Comparison of ENCODE assay signal across 18 mouse cellular contexts in genomic region chr16:95365214-95365613, GRCm38 (mm10).
A peak's percentile ranks its signal among the peaks of the same experiment; 100 is the strongest.
DNase-seq lines count a peak whose midpoint lies in the region; ATAC-seq and TF ChIP-seq lines count a peak whose summit lies in the region.
"Had no signal": no experiment of that assay in that cellular context is flagged by ENCODE, and none has a peak within 500 bp of the region (broad histone marks: within the 10 kb centered on the region; RNA-seq: fewer than 3 reads in every experiment).

No protein-coding gene starts in this region.

- DNase-seq in embryonic facial prominence, embryonic 10.5 days (ENCODE audit: low spot score), result no peak
- DNase-seq in kidney, adult 2 months, result peak; percentile 61
- no peak for DNase-seq in kidney, postnatal 4 days
- peak; percentile 36 for DNase-seq in lung, postnatal 36 days
- no peak for DNase-seq in lung, postnatal 14 days
- no peak for DNase-seq in adrenal gland, postnatal 4 days (ENCODE audit: low spot score in 2 of 2)
- DNase-seq: adrenal gland, adult 2 months; adrenal gland, postnatal 36 days; heart, postnatal 10 days; midbrain, embryonic 14.5 days had no signal

- ATAC-seq in embryonic facial prominence, embryonic 13.5 days (ENCODE audit: insufficient number of reproducible peaks, insufficient read depth, low FRiP score, low TSS enrichment, low read depth), result no peak
- ATAC-seq: CD4-positive, CD25-positive, alpha-beta regulatory T cell, adult 4 months; forebrain, embryonic 14.5 days had no signal

- peaks cover 62% of the 10 kb centered on the region for H3K4me1 ChIP-seq in embryonic facial prominence, embryonic 13.5 days
- H3K4me1 ChIP-seq in embryonic facial prominence, embryonic 10.5 days, result peaks cover 22% of the 10 kb centered on the region
- no peaks in the 10 kb centered on the region for H3K4me1 ChIP-seq in kidney, adult 2 months (ENCODE audit: control insufficient read depth, insufficient read depth, low read length)

- no peak overlapping the region for H3K4me3 ChIP-seq in embryonic facial prominence, embryonic 13.5 days
- no peak overlapping the region for H3K4me3 ChIP-seq in embryonic facial prominence, embryonic 10.5 days
- H3K4me3 ChIP-seq in kidney, adult 2 months (ENCODE audit: insufficient read depth, low read depth, low read length), result no peak overlapping the region
- H3K4me3 ChIP-seq: heart, embryonic 13.5 days; limb, embryonic 13.5 days; lung, embryonic 15.5 days had no signal

- H3K27ac ChIP-seq in embryonic facial prominence, embryonic 13.5 days, result 0 out of 2 replicates have a peak overlapping the region, but pooled peaks have one; percentile 64
- H3K27ac ChIP-seq in embryonic facial prominence, embryonic 10.5 days (replicated peaks), result no peak overlapping the region
- no peak overlapping the region for H3K27ac ChIP-seq in kidney, adult 2 months (ENCODE audit: insufficient read depth, low read depth, low read length)
- H3K27ac ChIP-seq: heart, embryonic 13.5 days; hindbrain, embryonic 14.5 days; limb, embryonic 13.5 days; lung, embryonic 15.5 days had no signal

- no peak overlapping the region for H3K9ac ChIP-seq in embryonic facial prominence, embryonic 13.5 days
- H3K9ac ChIP-seq: heart, embryonic 13.5 days; hindbrain, embryonic 14.5 days; limb, embryonic 13.5 days; lung, embryonic 15.5 days had no signal

- H3K4me2 ChIP-seq in embryonic facial prominence, embryonic 13.5 days, result no peak overlapping the region
- H3K4me2 ChIP-seq: heart, embryonic 13.5 days; hindbrain, embryonic 14.5 days; limb, embryonic 13.5 days; liver, embryonic 11.5 days; lung, embryonic 15.5 days had no signal

- TF ChIP-seq POLR2A in kidney, adult 2 months (IDR thresholded peaks at IDR 0.05; ENCODE audit: low read depth, low read length), result no peak

- peaks cover 4% of the 10 kb centered on the region; the same call in 1 of the 2 replicates for H3K36me3 ChIP-seq in embryonic facial prominence, embryonic 13.5 days
- H3K36me3 ChIP-seq in embryonic facial prominence, embryonic 10.5 days (replicated peaks), result no peaks in the 10 kb centered on the region
- no peaks in the 10 kb centered on the region for H3K36me3 ChIP-seq in kidney, adult 2 months (ENCODE audit: control insufficient read depth, insufficient read depth, low read length)
- H3K36me3 ChIP-seq: lung, embryonic 15.5 days had no signal

- TF ChIP-seq CTCF in kidney, adult 2 months (conservative IDR thresholded peaks at IDR 0.05; ENCODE audit: insufficient read depth, insufficient read length, low read depth, low read length), result no peak

- 85% methylated on average over 5 of the region's 5 CpGs for WGBS in embryonic facial prominence, embryonic 13.5 days
- 91% methylated on average over 5 of the region's 5 CpGs for WGBS in embryonic facial prominence, embryonic 10.5 days
- WGBS in kidney, adult 2 months, result 67% methylated on average over 5 of the region's 5 CpGs

- H3K27me3 ChIP-seq in embryonic facial prominence, embryonic 13.5 days, result no peaks in the 10 kb centered on the region
- H3K27me3 ChIP-seq in embryonic facial prominence, embryonic 10.5 days (replicated peaks; ENCODE audit: low read depth, poor library complexity, severe bottlenecking), result no peaks in the 10 kb centered on the region
- H3K27me3 ChIP-seq in kidney, adult 2 months (replicated peaks; ENCODE audit: control insufficient read depth, insufficient read depth, low read length), result no peaks in the 10 kb centered on the region
- H3K27me3 ChIP-seq: heart, embryonic 13.5 days; limb, embryonic 13.5 days; lung, embryonic 15.5 days had no signal

- H3K9me3 ChIP-seq in embryonic facial prominence, embryonic 13.5 days, result no peaks in the 10 kb centered on the region
- no peaks in the 10 kb centered on the region for H3K9me3 ChIP-seq in embryonic facial prominence, embryonic 10.5 days
- H3K9me3 ChIP-seq: heart, embryonic 13.5 days; limb, embryonic 13.5 days; lung, embryonic 15.5 days had no signal

Comparison
In these comparisons a context has a peak if more than half of its experiments do, and no peak if none do; other contexts are left out.
1. DNase-seq: peak in kidney, adult 2 months (single experiment) and lung, postnatal 36 days (single experiment); none in embryonic facial prominence, embryonic 10.5 days (single experiment), kidney, postnatal 4 days (0 of 2), lung, postnatal 14 days (single experiment) and adrenal gland, postnatal 4 days (0 of 2).